Mouse (Mus musculus): Measurements from ENCODE around the gene Gpr137c.

- TF ChIP-seq POLR2A (IDR thresholded peaks at IDR 0.05; ENCODE audit: control insufficient read depth, extremely low read depth, insufficient read depth, low read length, poor library complexity) (peak; percentile 88), CTCF (IDR thresholded peaks at IDR 0.05; ENCODE audit: borderline replicate concordance, control insufficient read depth, extremely low read depth, insufficient read depth, low read length, poor library complexity) (no peak)
These were observed 99.1 kb downstream of the Gpr137c start, which contains the start of gene Ero1l for GRCm38 (mm10) chr14:45318426-45319236.

Measured in thymus, adult 2 months (tissue).